Mouse (Mus musculus) embryonic stem cell, embryonic (primary cell): ENCODE results near the gene Adra1b.

Experiments
- CTCF ChIA-PET, 4 experiments: fragments of 300-600 bp in 2 of 4; fragments of 350-600 bp in 2 of 4; sonication (Branson Sonifier 250); formaldehyde crosslinking; loops; one replicate each; lab custom pipeline; 2022; ENCODE audit warnings: inconsistent platforms in 2 of 4; lab: Charles Lee
- POLR2A ChIA-PET, 4 experiments: fragments of 300-600 bp in 2 of 4; fragments of 350-600 bp in 2 of 4; sonication (Branson Sonifier 250); formaldehyde crosslinking; loops; one replicate each; lab custom pipeline; 2022; ENCODE audit warnings: antibody characterized with exemption in 4 of 4, inconsistent platforms in 1 of 4; lab: Charles Lee

Gene Adra1b

DNA sequence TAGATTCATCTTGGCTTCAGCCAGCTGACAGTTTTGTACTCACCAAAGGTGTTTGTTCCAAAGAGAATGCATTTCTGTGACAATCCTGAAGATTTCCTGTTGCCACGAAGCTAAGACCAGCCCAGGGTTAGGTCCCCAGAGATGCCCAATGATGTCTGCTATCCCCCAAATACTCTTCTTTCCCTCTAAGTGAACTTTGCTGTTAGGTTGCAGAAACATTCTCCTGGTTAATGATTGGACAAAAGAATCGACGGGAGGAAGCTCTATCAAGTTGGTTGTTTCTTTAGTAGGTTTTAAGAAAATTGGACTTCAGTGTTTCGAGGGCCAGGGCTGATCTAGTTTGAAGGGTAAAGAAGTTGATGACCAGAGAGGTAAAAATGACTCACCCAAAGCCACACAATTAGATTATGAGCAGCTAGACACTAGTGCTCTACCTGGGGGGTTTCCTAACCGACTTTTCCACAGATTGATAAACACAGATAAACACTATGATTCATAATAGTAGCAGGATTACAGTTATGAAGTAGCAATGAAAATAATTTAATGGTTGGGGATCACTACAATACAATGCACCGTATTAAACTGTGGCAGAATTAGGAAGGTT is at the start of gene Adra1b:
Adra1b (minus strand) TSS at position 160 of the 604 bp plus-strand sequence.
- CTCF ChIA-PET, result no interaction called here
- POLR2A ChIA-PET, result no interaction called here

DNA sequence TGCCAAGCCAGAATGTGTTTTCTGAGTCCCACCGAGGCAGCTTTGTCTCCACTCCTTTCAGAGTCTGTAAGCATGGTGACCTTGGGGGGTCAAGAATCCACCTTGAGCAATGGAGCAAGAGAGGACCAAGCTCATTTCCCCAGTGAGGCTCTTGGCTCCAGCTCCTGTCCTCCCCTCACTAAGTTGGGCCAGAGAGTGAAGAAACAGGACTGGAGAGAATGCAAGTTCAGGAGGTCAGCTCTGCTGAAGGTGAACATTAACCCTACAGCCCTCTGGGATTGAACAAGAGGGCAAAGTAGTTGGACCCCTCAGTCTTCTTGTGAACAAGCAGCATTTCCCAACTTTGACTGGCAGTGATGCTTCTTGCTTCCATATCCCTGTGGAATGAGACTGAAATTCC is 49.3 kb upstream of the Adra1b start:
- ChIA-PET CTCF (no interaction called here), POLR2A (no interaction called here)

DNA sequence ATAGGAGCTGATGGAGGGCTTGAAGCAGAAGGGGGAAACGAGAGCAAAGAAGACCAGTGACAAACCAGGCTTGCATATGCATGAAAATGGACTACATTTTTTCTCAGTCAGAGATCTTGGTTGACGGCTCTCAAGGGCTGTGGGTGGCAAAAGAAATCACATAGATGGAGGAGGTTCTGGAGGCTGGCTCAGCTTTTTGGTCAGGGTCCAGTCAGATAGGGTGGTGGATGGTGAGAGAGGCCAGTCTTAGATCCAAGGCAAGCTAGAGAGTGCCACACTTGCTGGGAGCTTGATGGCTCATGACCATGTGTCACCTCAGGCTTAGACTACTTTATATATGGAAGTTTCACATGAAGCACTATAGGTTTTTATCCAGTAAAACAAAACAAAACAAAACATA is 42.8 kb upstream of the Adra1b start:
- CTCF ChIA-PET, result no interaction called here
- POLR2A ChIA-PET, result interaction anchor here in 2 of 4 experiments (0.5 to 1.5 kb wide), 2 partner anchors 9 to 177 kb away, joined by 3 to 4 read pairs; no protein-coding TSS in a partner anchor

DNA sequence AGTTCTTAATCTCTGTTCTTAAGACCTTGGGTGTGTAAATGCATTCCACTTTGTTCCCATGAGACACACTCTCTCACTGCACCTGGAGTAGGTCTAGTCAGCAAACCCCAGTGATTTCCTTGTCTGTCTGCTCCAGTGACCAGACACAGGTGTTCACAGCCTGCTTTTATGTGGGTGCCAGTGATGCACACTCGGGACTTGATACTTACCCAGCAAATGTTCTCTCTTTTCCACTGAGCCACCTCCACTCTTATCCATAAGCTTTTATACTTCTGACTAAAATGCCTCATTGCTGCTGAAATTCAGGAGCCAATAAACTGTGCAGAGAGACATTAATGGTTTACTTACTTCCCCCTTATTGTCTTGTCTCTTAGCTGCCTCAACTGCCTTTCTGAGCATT is 42.2 kb upstream of the Adra1b start:
- CTCF ChIA-PET, result no interaction called here

DNA sequence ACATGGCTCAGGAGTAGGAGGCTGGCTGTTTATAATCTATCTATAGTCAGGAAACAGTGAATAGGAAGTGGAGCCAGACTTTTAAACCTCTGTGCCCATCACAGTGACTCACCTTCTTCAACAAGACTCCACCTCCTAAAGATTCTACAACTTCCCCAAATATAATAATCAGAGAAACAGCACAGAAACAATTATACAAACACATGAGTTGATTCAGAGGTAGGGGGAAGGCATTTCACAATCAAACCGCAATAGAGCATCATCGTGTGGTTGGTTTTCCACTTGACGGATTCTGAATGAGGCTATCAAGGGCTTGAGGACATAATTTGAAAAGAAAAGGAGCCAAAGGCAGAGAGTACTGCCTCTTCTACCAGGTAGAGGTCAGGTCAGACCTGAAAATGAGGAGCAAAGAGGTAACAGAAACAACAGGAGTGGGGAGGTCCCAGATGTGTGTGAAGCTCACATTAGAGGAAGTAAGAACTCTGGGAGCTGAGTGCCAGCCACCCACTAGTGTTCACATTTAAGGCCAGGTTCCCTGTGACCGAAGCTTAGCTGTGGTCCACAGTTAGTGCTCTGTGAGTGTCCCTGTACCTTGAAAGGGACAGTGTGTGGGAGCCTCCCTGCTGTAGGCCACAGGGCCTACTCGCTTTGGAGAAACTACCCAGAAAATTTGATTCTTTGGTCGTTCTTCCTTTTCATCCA is 39.6 kb upstream of the Adra1b start:
- ChIA-PET CTCF (no interaction called here), POLR2A (interaction anchor here in 1 of 4 experiments (0.6 kb wide), 1 partner anchor 10 kb away, joined by 4 read pairs; no protein-coding TSS in a partner anchor)

More for the DNA sequence above, 42.2 kb upstream of the Adra1b start:
- POLR2A ChIA-PET, result interaction anchor here in 1 of 4 experiments (1.5 kb wide), 1 partner anchor 9 kb away, joined by 4 read pairs; no protein-coding TSS in a partner anchor

DNA sequence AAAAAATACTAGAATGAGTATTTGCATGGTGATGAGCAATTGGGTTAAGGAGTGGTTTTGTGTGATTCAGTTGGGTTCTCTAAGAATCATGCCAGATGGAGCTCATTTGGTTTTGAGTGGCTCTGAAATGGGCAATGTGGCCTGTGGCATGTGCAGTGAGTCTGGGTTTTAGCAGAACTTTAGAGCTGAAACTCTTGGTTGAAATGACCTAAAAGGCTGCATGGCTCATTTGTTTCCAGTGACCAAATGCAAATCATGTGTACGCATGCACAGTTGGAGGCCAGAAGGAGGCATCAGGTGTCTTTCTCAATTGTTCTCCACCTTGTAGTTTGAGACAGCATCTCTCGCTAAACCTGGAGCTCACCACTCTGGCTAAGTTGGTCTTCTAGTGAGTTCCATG is 35.0 kb upstream of the Adra1b start:
- ChIA-PET CTCF (no interaction called here), POLR2A (interaction anchor here in 1 of 4 experiments (2.2 kb wide), 1 partner anchor 10 kb away, joined by 5 read pairs; no protein-coding TSS in a partner anchor)

DNA sequence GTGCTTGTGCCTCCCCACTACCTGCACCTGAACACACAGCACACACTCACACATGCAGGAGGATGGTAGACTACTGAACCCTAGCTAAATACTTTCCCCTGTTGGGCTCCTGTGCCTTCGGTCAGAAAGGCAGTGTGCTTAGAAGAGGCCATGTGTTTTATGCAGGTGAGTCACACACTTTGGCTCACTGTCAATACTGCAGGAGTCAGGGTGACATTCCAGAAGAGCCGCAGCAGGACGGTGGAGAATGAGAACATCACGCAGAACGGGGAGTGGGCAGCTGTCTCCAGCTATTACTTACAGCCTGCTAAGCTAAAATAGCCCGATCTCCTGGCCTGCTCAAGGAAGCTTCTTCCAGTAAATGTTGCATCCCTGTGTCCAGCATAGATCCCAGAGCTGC is 32.5 kb upstream of the Adra1b start:
- CTCF ChIA-PET, result interaction anchor here in 1 of 4 experiments (0.5 kb wide), 1 partner anchor 166 kb away, joined by 5 read pairs; no protein-coding TSS in a partner anchor
- POLR2A ChIA-PET, result interaction anchor here in 1 of 4 experiments (0.6 kb wide), 1 partner anchor 292 kb away, joined by 3 read pairs; no protein-coding TSS in a partner anchor

DNA sequence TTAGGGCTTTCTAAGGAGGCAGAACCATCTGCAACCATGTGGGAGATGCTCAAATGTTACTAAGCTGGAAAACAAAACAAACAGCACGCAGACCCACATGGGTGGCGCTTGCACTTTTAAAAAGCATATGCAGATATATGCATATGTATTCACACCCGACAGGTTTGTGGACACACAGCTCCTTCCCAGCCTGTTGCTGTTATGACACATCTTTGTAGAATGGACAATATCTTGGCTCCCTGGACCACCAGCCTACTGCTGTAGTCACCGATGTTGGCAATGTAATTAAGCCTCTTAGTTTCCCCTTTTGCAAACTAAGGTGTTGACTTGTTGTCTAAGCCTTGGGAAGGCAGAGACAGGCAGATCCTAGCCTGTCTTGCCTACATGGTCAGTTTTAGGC is 32.0 kb upstream of the Adra1b start:
- ChIA-PET POLR2A (interaction anchor here in 2 of 4 experiments (0.6 to 0.9 kb wide), 2 partner anchors 13 to 293 kb away, joined by 3 read pairs; no protein-coding TSS in a partner anchor), CTCF (interaction anchor here in 1 of 4 experiments (0.5 kb wide), 1 partner anchor 166 kb away, joined by 5 read pairs; no protein-coding TSS in a partner anchor)

DNA sequence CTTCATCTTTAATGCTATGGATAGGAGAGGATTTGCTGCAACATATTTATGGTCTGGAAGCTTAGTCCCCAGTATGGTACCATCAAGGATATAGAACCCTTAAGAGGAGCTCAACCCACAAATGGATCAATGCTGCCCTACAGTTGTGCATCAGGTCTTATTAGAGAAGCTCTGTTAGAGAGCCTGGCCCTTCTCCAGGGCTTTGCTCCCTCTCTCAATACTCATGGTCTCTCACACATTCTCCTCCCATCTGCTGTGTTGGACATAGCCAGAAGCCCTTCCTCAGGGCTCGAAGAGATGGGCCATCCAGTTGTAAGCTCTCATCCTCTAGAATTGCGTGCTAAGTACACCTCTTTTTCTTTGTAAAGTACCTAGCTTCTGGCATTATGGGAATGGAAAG is 29.2 kb upstream of the Adra1b start:
- ChIA-PET CTCF (no interaction called here), POLR2A (no interaction called here)

DNA sequence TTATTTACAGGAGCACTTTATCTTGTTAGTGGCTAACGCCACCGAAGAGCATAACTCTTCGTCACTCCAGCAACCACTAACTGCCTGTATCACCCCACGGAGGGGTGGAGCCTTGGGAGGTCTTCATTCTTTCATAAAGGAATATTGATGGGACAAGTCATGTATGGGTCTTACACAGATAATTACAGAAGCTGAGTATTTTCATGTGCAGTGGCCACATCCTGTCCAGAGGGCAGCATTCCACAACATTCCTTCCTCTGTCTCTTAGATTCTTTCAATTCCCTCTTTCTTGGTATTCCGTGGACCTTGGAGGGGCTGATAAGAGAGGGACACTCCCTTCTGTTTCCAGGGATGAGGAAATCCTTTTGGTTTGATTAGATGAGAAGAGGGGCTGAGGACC is 28.7 kb upstream of the Adra1b start:
- ChIA-PET POLR2A (no interaction called here), CTCF (no interaction called here)

DNA sequence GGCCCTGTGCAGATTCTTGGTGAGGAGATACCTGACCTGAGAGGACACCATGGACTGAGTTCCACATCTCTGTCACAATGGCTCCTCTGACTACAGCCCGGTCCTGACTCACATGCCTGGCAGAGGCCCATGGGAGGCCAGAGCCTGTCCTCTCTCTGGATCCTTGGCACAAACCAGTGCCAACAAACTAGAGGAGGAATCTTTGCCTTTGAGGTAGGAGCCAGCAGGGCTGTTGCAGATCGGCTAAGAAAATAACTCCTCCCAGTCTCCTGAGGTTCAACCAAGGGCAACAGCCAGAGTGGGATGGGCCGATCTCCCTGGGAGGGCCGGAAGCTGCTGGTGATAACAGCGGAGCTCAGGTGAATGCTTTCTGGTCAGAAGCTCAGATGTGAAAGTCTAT is 28.2 kb upstream of the Adra1b start:
- POLR2A ChIA-PET, result interaction anchor here in 1 of 4 experiments (0.6 kb wide), 1 partner anchor 19 kb away, joined by 3 read pairs; no protein-coding TSS in a partner anchor
- CTCF ChIA-PET, result no interaction called here

DNA sequence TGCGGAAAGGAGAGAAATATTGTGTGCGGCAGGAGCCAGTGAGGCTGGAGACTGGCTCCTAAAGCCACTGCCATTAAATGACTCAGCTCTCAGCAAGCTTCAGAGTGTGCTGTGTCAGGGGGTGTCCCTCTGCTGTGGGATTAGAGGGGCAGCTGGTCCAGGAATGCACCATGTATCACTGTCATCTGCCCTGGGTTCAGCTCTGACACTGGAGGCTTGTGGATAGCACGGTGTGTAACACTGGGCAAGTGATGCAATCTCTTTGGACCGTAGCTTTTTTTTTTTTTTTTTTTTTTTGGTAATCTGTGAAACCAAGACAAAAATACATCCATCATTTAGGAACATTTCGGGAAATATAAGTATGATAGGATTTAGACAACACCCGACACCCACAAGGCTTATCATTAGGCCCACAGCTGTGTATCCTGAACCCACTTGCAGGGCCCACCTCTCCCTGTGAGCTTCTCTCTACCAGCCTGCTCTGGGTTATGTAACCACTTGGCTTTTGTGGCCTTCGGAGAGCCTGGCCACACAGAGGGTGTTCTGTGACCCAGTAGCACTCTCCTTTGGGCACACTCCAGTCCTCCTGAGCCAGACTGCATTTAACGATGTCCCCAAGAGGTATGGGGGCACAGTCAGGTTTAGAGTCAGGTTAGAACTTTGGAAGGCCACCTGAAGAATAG is 26.3 kb upstream of the Adra1b start:
- POLR2A ChIA-PET, result interaction anchor here in 1 of 4 experiments (0.5 to 1.4 kb wide), 3 partner anchors 8 to 186 kb away, joined by 3 to 5 read pairs (median 3); no protein-coding TSS in a partner anchor
- CTCF ChIA-PET, result interaction anchor here in 1 of 4 experiments (0.6 to 0.7 kb wide), 3 partner anchors 404 to 496 kb away, joined by 3 to 5 read pairs (median 3); no protein-coding TSS in a partner anchor

DNA sequence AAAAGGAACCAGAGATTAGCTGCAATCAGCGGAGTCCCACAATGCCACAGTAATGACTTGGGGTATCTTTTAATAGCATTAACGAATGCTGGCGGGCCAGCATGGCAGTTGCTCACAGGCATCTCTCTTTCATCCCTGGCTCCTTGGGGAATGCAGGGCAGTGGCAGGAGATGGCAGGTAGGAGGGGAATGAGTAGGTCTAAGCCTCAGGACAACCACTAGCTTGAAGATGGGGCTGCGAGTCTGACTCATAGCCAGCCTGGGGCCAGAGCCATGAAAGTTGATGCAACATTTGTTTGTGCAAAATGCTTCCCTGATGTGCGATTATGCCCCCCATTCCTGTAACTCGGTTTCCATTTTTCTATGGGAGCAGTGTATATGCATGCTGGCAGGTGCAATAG is 25.2 kb upstream of the Adra1b start:
- ChIA-PET POLR2A (interaction anchor here in 1 of 4 experiments (1.4 kb wide), 1 partner anchor 9 kb away, joined by 5 read pairs; no protein-coding TSS in a partner anchor), CTCF (no interaction called here)

DNA sequence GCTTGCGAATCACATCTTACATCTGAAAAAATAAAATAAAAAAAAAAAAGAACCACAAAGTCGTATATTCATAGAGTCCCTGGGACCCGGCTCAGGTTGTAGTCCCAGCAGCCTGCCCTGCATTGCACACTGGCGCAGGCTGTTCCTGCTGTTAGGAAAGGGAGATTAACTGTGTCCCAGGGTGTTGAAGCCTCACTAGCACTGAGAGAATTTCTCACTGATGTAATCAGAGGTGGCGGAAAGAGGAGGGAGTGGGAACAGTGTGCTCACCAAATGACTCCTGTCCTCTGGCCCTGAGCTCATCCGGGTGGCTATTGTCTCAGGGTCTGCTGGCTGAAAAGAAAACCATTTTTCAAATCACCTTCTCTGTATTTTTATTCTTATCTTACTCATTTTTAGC is 24.6 kb upstream of the Adra1b start:
- ChIA-PET CTCF (no interaction called here), POLR2A (interaction anchor here in 1 of 4 experiments (1.4 kb wide), 1 partner anchor 10 kb away, joined by 5 read pairs; no protein-coding TSS in a partner anchor)

DNA sequence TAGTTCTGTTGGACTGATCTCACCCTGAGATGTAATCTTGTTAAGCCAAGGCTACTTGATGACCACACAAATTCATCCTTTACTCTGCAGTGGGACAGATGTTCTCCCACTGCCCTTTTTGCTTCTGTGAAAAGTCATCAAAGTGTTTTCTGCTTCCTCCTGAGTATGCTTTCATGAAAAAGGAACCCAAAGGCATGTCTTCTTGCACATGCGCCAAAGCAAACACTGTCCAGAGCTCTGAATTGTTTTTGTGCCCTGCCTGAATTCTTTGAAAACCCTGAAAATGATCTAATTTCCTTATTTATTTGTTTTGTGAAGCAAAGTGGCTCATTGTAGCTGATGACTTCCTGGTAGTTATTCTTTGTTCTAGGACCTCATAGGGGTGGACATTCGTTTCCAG is 20.7 kb upstream of the Adra1b start:
- ChIA-PET POLR2A (no interaction called here), CTCF (no interaction called here)

DNA sequence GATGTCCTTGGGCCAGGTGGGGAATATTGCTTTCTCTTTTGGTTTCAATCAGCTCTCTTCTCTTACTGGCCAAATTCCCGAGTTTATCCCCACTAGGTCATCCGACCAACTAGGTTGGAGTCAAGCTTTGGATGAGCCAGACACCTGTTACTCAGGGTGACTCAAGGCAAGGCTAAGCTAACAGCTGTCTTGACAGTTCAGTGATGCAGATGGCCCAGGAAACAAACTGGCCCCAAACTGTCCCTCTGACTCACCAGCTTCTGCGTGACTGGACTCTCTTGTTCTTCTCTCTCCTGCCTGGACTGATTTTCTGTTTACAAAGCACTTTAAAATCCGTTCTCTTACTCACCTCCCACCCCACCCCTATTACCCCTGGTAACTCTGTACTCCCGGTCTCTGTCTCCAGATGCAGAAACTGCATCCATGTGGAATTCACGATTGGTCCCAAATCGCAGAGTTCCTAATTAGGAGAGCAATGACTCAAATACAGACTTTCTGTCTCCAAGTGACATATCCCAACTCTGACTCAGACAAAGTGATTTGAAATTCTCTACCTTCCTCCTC is 18.6 kb upstream of the Adra1b start:
- CTCF ChIA-PET, result no interaction called here

DNA sequence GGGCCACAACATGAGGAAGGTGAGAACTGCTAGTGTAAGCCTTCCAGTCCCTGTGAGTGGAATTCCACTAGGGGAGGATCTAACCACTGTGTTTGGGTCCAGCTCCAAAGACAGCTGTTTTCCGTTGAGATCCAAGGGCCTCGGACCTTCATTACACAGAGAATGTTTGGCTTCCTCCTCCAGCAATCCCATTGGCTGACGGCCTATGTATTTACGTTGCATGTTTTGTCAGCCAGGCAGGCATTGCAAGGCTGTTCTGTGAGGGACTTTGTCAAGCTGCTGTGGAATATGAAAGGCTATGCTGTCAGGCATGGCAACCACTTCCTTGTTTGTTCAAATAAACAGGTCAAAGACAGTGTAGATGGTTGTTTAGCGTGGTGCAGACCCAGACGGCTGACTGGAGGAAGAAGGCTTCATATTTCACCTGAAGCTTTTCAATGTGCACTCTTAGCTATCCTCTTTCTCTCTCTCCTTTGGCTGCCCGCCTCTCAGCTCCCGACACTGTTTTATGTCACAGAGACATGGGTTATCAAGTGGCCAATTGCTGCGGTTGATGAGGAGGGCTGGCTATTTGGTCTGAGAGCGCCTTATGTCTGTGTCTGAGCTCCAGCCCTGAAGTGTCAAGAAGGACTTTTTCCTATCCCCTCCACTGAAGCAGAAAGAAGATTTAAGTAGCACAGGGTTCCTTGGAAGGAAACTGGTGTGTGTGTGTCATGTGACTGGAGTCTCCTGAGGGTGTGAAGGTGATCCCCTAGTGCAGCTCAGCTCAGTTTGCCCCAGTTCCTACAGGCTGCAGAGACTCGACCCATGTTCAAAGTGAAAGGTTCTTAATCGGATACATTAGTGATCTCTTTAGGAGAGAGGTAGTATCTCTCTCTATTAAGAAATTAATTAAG is 13.8 kb upstream of the Adra1b start:
- CTCF ChIA-PET, result interaction anchor here in 2 of 4 experiments (0.5 to 1.2 kb wide), 3 partner anchors 11 to 516 kb away, joined by 3 read pairs; no protein-coding TSS in a partner anchor
- POLR2A ChIA-PET, result no interaction called here

More for the DNA sequence above, 18.6 kb upstream of the Adra1b start:
- POLR2A ChIA-PET, result no interaction called here
